Mouse (Mus musculus): Measurements from ENCODE around the gene Arfgef3.

DNA sequence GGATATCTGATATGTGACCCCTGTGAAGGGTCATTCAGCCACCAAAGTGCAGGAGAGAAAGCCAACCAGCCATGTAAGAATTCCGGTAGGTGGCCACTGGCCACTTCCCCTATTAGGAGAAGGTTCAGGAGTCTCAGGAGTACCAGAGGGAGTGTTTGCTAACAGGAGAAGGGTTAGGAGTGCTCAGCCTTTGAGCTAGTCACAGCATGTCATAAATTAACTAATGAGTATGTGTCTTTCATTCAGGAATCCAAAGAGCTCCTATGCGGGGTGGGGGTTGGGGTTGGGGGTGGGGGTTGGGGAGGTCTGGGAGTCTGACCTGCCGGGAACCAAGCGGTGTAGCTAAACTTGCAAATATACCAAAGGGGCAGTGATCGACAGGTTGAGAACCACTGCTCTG is 100.9 kb downstream of the Arfgef3 start:
- TF ChIP-seq CTCF (conservative IDR thresholded peaks at IDR 0.05; ENCODE audit: low read length) (no peak), POU5F1 (IDR thresholded peaks at IDR 0.05; ENCODE audit: borderline replicate concordance, low read length) (no peak)
